8 mouse cellular contexts compared by ENCODE assay signal in genomic region chr16:17232794-17233701, GRCm38 (mm10). TPM values are rescaled to one million over a fixed set of nuclear protein-coding genes. Genes with fewer than 3 reads are reported as not detected.
A peak's percentile ranks its signal among the peaks of the same experiment; 100 is the strongest.
DNase-seq lines count a peak whose midpoint lies in the region; ATAC-seq and TF ChIP-seq lines count a peak whose summit lies in the region.

Gene Hic2 (plus strand): TSS chr16:17233572.

- no peaks in the 10 kb centered on the region for H3K27me3 ChIP-seq in heart, embryonic 13.5 days (replicated peaks)
- H3K27me3 ChIP-seq in kidney, postnatal 0 days (ENCODE audit: insufficient read depth, low read length) = no peaks in the 10 kb centered on the region
- H3K27me3 ChIP-seq in liver, adult 2 months (ENCODE audit: control insufficient read depth, insufficient read depth, low read length) = no peaks in the 10 kb centered on the region

- peak within 1 kb of the TSS; percentile 85 for H3K4me2 ChIP-seq in heart, embryonic 13.5 days
- peak within 1 kb of the TSS; percentile 95 for H3K4me2 ChIP-seq in kidney, postnatal 0 days (ENCODE audit: low read length)

- peak within 1 kb of the TSS; percentile 90 for H3K27ac ChIP-seq in heart, embryonic 13.5 days (replicated peaks)
- peak within 1 kb of the TSS; percentile 92 for H3K27ac ChIP-seq in kidney, postnatal 0 days
- peak within 1 kb of the TSS; percentile 72 for H3K27ac ChIP-seq in liver, adult 2 months (replicated peaks; ENCODE audit: insufficient read depth, low read depth, low read length)

- peaks cover 43% of the 10 kb centered on the region for H3K4me1 ChIP-seq in heart, embryonic 13.5 days
- H3K4me1 ChIP-seq in kidney, postnatal 0 days (replicated peaks; ENCODE audit: insufficient read depth, low read length) = peaks cover 20% of the 10 kb centered on the region
- H3K4me1 ChIP-seq in liver, adult 2 months (ENCODE audit: control insufficient read depth, insufficient read depth, low read length) = peaks cover 15% of the 10 kb centered on the region

- no peaks in the 10 kb centered on the region for H3K36me3 ChIP-seq in heart, embryonic 13.5 days
- no peaks in the 10 kb centered on the region for H3K36me3 ChIP-seq in kidney, postnatal 0 days (ENCODE audit: insufficient read depth, low read length)
- H3K36me3 ChIP-seq in liver, adult 2 months (ENCODE audit: control insufficient read depth, insufficient read depth, low read length) = no peaks in the 10 kb centered on the region

- H3K79me2 ChIP-seq in liver, adult 2 months (ENCODE audit: control insufficient read depth, insufficient read depth, low read length) = peaks cover 13% of the 10 kb centered on the region

- H3K9me3 ChIP-seq in heart, embryonic 13.5 days = no peaks in the 10 kb centered on the region
- no peaks in the 10 kb centered on the region for H3K9me3 ChIP-seq in kidney, postnatal 0 days (replicated peaks; ENCODE audit: low read length)

- peak within 1 kb of the TSS; percentile 96 for H3K4me3 ChIP-seq in heart, embryonic 13.5 days
- H3K4me3 ChIP-seq in kidney, postnatal 0 days (replicated peaks; ENCODE audit: low read depth, low read length) = peak within 1 kb of the TSS; percentile 93
- peak within 1 kb of the TSS; percentile 88 for H3K4me3 ChIP-seq in liver, adult 2 months (ENCODE audit: insufficient read depth, low read depth, low read length)

- peak; percentile 11; the same call in 1 of the 2 replicates for TF ChIP-seq CTCF in kidney, postnatal 0 days (IDR thresholded peaks at IDR 0.05; ENCODE audit: low read depth)
- TF ChIP-seq CTCF in liver, adult 2 months (IDR thresholded peaks at IDR 0.05; ENCODE audit: low read depth, low read length) = no peak

- 0 out of 2 replicates have a peak, but pooled peaks have one; percentile 57 for TF ChIP-seq POLR2A in liver, adult 2 months (IDR thresholded peaks at IDR 0.05; ENCODE audit: extremely low read depth, insufficient read depth, low read length)

- peak within 1 kb of the TSS; percentile 98 for H3K9ac ChIP-seq in heart, embryonic 13.5 days
- peak within 1 kb of the TSS; percentile 93 for H3K9ac ChIP-seq in kidney, postnatal 0 days (ENCODE audit: low read depth, low read length)
- H3K9ac ChIP-seq in liver, adult 2 months (ENCODE audit: low read depth, low read length) = peak within 1 kb of the TSS; percentile 96

- peak; percentile 49 for ATAC-seq in erythroid progenitor cell, adult 5-6 weeks (replicated peaks; ENCODE audit: low FRiP score, poor library complexity, severe bottlenecking)
- ATAC-seq in heart, embryonic 13.5 days (ENCODE audit: extremely low read depth, insufficient number of reproducible peaks, low FRiP score, low TSS enrichment) = peak; percentile 96
- ATAC-seq in kidney, postnatal 0 days (replicated peaks; ENCODE audit: low FRiP score, low read depth) = peak; percentile 98
- ATAC-seq in monocyte, adult 5-6 weeks (replicated peaks; ENCODE audit: insufficient number of reproducible peaks, low FRiP score, low TSS enrichment, poor library complexity, severe bottlenecking) = peak; percentile 98

- DNase-seq in CD4-positive, CD25-positive, alpha-beta regulatory T cell, adult 2 months (ENCODE audit: low read depth, low spot score) = peak; percentile 93
- peak; percentile 80 for DNase-seq in brain, embryonic 18.5 days (ENCODE audit: low read depth, low spot score)
- DNase-seq in kidney, postnatal 0 days (ENCODE audit: low spot score) = peak; percentile 97
- peak; percentile 81 for DNase-seq in liver, adult 2 months (ENCODE audit: extremely low read depth, low read depth, low spot score)
- DNase-seq in spleen, postnatal 36 days (ENCODE audit: low spot score in 2 of 2) = peak; percentile 91 to 92

- WGBS in heart, embryonic 13.5 days = 1% methylated on average over 59 of the region's 59 CpGs
- 1% methylated on average over 59 of the region's 59 CpGs for WGBS in kidney, postnatal 0 days
- 3% methylated on average over 59 of the region's 59 CpGs for WGBS in liver, adult 2 months

RNA-seq across cellular contexts. Expression of gene Hic2, which starts in this region (rescaled TPM):
- under 0.01 TPM in 1 of 2 replicates, not detected in the other for total RNA-seq in erythroid progenitor cell, adult 5-6 weeks (2015; ENCODE audit: low replicate concordance)
- 0.13 and 0.23 TPM in 2 replicates for total RNA-seq in erythroid progenitor cell, adult 5-6 weeks (2017; ENCODE audit: low replicate concordance)
- 4.1 and 4.6 TPM in 2 replicates for polyA plus RNA-seq in heart, embryonic 13.5 days (2015; fragmentation: Nextera tagmentation; extraction: Ambion mirVana)
- 2.1 and 2.4 TPM in 2 replicates for polyA plus RNA-seq in kidney, postnatal 0 days (2015; fragmentation: Nextera tagmentation; extraction: Ambion mirVana)
- total RNA-seq in liver, adult 2 months (2014; rRNA removed) = 0.83 and 1.2 TPM in 2 replicates
- 0.87 and 1.1 TPM in 2 replicates for polyA plus RNA-seq in liver, adult 2 months (2012; rRNA removed)
- total RNA-seq in monocyte, adult 5-6 weeks (2017) = 2.3 to 8.0 TPM (median 7.2 TPM) in 3 replicates

Comparison
In these comparisons a context has a peak if more than half of its experiments do, and no peak if none do; other contexts are left out.
1. Peak in every context shown above with its lines: DNase-seq, ATAC-seq, H3K4me3 ChIP-seq and H3K27ac ChIP-seq.
2. Peak in ATAC-seq in erythroid progenitor cell, adult 5-6 weeks; RNA of the gene not detected or under 1 TPM.